Mouse (Mus musculus) midbrain, embryonic 15.5 days (tissue): ENCODE measurements around the gene Gstp3. TPM values are rescaled to one million over a fixed set of nuclear protein-coding genes. Genes with fewer than 3 reads are reported as not detected.
"Not testable (repeated sequence)": the region's sequence is repeated elsewhere in the genome, so short reads cannot be mapped to it uniquely, and the experiment has no call there.

ENCODE experiments used
- ATAC-seq: fragments of 200-750 bp; cut with Nextera tagmentation; replicated peaks from 2 replicates; pipeline ENCODE4 v1.8.0; 2017; ENCODE audit warnings: moderate TSS enrichment
- H3K27ac ChIP-seq: fragments of 300-500 bp; sonication (generic); 2 replicates; pipeline ENCODE4 v1.5.1; 2015; ENCODE audit warnings: mild to moderate bottlenecking, inconsistent platforms
- H3K27me3 ChIP-seq: fragments of 300-500 bp; sonication (generic); replicated peaks from 2 replicates; pipeline ENCODE4 v1.6.1; 2015; ENCODE audit warnings: inconsistent platforms
- H3K36me3 ChIP-seq: fragments of 300-500 bp; sonication (generic); replicated peaks from 2 replicates; pipeline ENCODE4 v1.6.1; 2015; ENCODE audit warnings: inconsistent platforms
- H3K4me1 ChIP-seq: fragments of 300-500 bp; sonication (generic); 2 replicates; pipeline ENCODE4 v1.6.1; 2015; ENCODE audit warnings: inconsistent platforms
- H3K4me2 ChIP-seq: fragments of 300-500 bp; sonication (generic); 2 replicates; pipeline ENCODE4 v1.6.1; 2015; ENCODE audit warnings: inconsistent platforms, mild to moderate bottlenecking, moderate library complexity
- H3K4me3 ChIP-seq: fragments of 300-500 bp; sonication (generic); 2 replicates; pipeline ENCODE4 v1.5.1; 2015; ENCODE audit warnings: mild to moderate bottlenecking, inconsistent platforms
- H3K9ac ChIP-seq: fragments of 300-500 bp; sonication (generic); 2 replicates; pipeline ENCODE4 v1.6.1; 2015; ENCODE audit warnings: mild to moderate bottlenecking, inconsistent platforms
- H3K9me3 ChIP-seq: fragments of 300-500 bp; sonication (generic); 2 replicates; pipeline ENCODE4 v1.6.1; 2016; ENCODE audit warnings: inconsistent platforms
- WGBS: fragments of 180-500 bp; shearing (Covaris S2); methylation state at CpG from one replicate; pipeline ENCODE4 v1.1.7; 2015; ENCODE audit warnings: mixed read lengths; 5-methylcytosine and 5-hydroxymethylcytosine counted together
- polyA plus RNA-seq: library from polyadenylated mRNA; unstranded; fragments of >200 nt; fragmentation: Nextera tagmentation; extraction: Ambion mirVana; gene quantifications from 2 replicates; pipeline ENCODE4 v1.2.1, GENCODE M21; 2015

Gstp3 gene
- polyA plus RNA-seq, 1 experiment from 2014 or later = not detected

GRCm38 (mm10) chr19:4056727-4057126 is 2.6 kb downstream of the Gstp3 start:
- Histone ChIP-seq H3K9me3 (no peaks in the 10 kb centered on the region), H3K4me2 (no peak overlapping the region), H3K27ac (no peak overlapping the region), H3K27me3 (no peaks in the 10 kb centered on the region), H3K4me3 (no peak overlapping the region), H3K36me3 (no peaks in the 10 kb centered on the region), H3K9ac (no peak overlapping the region), H3K4me1 (no peaks in the 10 kb centered on the region)
- WGBS = 36% methylated on average over 4 of the region's 4 CpGs
- ATAC-seq = no peak

DNA sequence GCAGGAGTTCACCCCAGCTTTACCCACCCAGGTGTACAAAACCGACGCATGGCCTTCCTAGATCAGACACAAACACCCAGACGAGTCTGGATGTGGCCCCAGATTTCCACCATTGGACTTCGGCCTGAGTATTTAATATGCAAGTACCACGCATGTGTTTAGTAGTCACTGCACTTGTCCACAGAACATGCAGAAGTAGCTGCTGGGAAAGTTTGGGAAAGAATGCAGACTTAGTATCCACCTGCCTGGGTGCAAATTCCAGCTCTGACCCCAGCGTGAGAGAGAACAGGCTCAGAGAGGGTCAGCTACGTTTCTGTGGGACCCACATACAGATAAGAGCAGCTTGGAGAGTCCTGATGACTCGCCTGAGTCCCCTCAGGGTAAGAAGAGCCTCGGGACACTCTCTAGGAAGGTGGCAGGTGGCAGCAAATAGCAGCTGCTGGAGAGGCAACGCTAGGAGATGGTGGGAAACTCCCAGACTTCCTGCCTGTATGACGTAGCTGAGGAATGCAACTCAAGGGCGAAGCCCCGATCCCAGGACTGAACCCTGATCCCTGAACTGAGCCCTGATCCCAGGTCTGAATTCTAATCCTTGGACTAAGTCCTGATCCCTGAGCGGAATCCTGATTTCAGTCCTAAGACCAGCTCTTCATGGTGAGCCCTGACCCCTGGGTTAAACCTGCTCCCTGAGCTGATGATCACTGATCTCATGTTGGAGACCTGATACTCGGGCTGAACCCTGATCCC is 3.2 kb downstream of the Gstp3 start:
- no peaks in the 10 kb centered on the region for H3K36me3 ChIP-seq
- no peaks in the 10 kb centered on the region for H3K9me3 ChIP-seq
- H3K4me2 ChIP-seq = no peak overlapping the region
- ATAC-seq = no peak
- H3K9ac ChIP-seq = no peak overlapping the region
- H3K27me3 ChIP-seq = no peaks in the 10 kb centered on the region
- H3K4me1 ChIP-seq = no peaks in the 10 kb centered on the region
- 64% methylated on average over 15 of the region's 15 CpGs for WGBS
- no peak overlapping the region for H3K27ac ChIP-seq
- H3K4me3 ChIP-seq = no peak overlapping the region

DNA sequence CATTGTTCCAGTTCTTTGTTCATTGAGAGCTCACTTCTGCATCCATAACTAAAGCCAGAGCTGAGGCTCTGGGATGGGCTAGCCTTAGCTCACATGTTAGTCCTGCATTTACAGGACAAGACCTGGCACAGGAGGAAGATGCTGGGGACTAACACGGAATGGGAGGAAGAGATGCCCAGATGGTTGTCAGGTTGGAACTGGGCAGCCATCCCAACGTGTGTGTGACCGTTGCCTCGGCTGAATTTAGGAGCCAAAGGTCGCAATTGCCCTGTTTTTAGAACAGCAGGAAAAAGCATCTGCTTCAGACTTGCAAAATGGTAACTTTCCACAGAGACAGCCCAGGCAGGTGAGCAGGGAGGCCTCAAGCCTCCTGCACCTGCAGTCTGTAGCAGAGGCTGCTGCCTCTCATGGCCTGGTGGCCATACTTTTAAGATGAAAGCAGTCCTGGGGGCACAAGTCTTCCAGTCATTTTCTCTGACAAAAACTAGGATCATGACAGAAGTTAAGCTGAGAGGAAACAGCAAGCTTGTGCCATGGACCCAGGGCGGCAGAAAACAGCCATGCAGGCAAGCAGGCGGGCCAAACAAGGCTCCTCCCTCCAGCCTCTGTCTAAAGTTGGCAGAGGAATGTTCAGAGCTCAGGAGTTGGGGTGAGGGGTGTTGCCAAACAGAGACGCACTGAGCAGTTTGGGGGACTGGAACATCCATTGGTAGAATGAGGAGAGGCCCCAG is 4.0 kb downstream of the Gstp3 start:
- no peaks in the 10 kb centered on the region for H3K4me1 ChIP-seq
- no peaks in the 10 kb centered on the region for H3K9me3 ChIP-seq
- no peaks in the 10 kb centered on the region for H3K27me3 ChIP-seq
- H3K9ac ChIP-seq = no peak overlapping the region
- no peak overlapping the region for H3K4me3 ChIP-seq
- no peak for ATAC-seq
- H3K36me3 ChIP-seq = no peaks in the 10 kb centered on the region
- H3K27ac ChIP-seq = no peak overlapping the region
- H3K4me2 ChIP-seq = no peak overlapping the region
- WGBS = 70% methylated on average over 8 of the region's 8 CpGs

DNA sequence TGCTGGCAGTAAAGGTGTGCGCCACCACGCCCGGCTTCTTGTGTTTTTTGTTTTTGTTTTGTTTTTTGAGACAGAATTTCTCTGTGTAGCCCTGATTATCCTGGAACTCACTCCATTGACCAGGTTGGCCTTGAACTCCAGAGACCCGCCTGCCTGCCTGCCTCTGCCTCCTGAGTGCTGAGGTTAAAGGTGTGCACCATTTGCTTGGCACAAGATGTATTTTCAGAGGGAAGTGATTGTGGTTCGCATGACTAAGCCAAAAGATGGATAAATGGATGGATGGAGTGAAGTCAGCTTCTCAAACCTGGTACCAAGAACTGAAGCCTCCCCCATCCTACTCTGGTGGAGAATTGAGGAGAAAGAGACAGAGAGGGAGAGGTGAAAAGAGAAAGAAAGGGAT is 4.8 kb downstream of the Gstp3 start:
- Histone ChIP-seq H3K4me2 (no peak overlapping the region), H3K4me1 (no peaks in the 10 kb centered on the region), H3K36me3 (no peaks in the 10 kb centered on the region), H3K4me3 (no peak overlapping the region), H3K27me3 (no peaks in the 10 kb centered on the region), H3K9ac (no peak overlapping the region), H3K9me3 (no peaks in the 10 kb centered on the region), H3K27ac (no peak overlapping the region)
- no peak for ATAC-seq
- 89% methylated on average over 5 of the region's 5 CpGs for WGBS

DNA sequence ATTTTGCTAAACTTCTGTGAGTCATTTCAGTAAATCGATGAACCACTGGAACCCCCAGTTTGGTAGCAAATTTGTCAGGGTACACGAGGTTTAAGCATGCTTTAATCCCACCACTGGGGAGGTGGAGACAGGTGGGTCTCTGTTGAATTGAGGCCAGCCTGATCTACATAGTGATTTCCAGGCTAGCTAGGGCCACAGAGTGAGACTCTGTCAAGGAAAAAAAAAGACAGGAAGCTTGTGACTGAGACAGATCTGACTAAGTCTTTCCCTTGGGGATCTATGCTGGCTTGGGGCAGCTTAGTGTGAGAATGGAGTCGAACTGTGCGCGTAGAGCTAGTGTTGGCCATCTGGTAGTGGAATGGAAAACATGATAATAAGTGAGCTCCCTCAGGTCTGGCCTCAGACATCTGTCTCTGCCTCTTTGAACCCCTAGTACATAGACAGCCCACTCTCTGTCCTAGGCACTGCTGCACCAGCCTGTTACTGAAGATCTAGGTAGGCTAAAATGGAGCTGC is 6.8 kb downstream of the Gstp3 start:
- Histone ChIP-seq H3K4me1 (no peaks in the 10 kb centered on the region), H3K4me2 (no peak overlapping the region), H3K4me3 (no peak overlapping the region), H3K27me3 (no peaks in the 10 kb centered on the region), H3K27ac (no peak overlapping the region), H3K9ac (no peak overlapping the region), H3K9me3 (no peaks in the 10 kb centered on the region), H3K36me3 (no peaks in the 10 kb centered on the region)
- ATAC-seq = no peak
- WGBS = 55% methylated on average over 5 of the region's 5 CpGs

DNA sequence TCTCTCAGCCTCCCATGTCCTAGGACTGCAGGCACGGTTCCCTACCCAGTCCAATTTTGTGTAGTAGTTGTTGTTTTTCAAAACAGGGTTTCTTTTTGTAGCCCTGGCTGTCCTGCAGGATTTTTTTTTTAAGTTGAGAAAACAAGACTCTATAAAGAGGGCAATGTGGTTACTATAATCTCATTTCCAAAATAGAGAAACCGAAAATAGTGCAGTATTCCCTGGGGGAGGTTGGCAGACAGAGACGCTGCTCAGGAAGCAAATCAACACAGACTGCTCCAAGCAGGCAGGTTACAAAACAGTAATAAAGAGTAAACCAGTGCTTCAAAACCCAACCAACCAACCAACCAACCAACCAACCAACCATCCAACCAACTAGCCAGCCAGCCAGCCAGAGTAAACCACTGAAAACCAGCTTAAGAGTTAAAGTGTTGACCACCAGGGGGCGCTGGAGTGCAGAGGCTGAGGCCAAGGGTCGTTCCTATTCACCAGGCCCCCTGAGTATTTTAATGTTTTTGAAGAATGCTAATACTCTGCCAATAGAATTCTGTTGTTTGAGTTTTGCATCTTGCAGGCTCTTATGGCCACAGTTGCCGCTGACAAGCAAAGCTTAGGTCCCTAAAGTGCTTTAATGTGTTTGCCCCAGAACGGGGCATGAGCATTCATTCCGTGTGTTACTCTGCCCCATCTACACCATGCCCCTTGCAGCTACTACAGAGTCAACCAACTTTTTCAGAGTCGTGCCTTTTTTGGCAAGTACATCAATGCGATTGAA is 7.4 kb downstream of the Gstp3 start:
- Histone ChIP-seq H3K27ac (no peak overlapping the region), H3K4me2 (no peak overlapping the region), H3K27me3 (no peaks in the 10 kb centered on the region), H3K9ac (no peak overlapping the region), H3K36me3 (no peaks in the 10 kb centered on the region), H3K4me3 (no peak overlapping the region), H3K9me3 (no peaks in the 10 kb centered on the region), H3K4me1 (no peaks in the 10 kb centered on the region)
- WGBS = 54% methylated on average over 10 of the region's 10 CpGs
- ATAC-seq = no peak

DNA sequence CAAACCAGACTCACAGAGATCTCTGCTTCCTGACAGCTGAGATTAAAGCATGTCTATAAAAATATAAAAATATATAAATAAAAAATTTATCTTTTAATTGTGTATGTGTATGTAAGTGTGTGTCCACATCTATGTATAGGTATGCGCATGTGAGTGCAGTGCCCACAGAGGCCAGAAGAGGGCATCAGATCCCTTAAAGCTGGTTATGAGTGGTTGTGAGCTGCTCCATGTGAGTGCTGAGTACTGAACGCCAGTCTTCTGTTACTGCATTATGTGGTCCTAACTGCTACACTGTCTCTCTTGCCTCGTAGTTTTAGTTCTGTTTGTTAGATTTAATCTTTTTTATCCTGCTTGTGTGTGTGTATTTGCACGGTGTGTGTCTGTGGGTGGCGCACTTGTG is 8.4 kb downstream of the Gstp3 start:
- 96% methylated on average over 5 of the region's 5 CpGs for WGBS
- Histone ChIP-seq H3K4me3 (no peak overlapping the region), H3K27ac (no peak overlapping the region), H3K9ac (no peak overlapping the region), H3K4me1 (no peaks in the 10 kb centered on the region), H3K9me3 (no peaks in the 10 kb centered on the region), H3K36me3 (no peaks in the 10 kb centered on the region), H3K4me2 (no peak overlapping the region), H3K27me3 (no peaks in the 10 kb centered on the region)
- ATAC-seq = no peak

DNA sequence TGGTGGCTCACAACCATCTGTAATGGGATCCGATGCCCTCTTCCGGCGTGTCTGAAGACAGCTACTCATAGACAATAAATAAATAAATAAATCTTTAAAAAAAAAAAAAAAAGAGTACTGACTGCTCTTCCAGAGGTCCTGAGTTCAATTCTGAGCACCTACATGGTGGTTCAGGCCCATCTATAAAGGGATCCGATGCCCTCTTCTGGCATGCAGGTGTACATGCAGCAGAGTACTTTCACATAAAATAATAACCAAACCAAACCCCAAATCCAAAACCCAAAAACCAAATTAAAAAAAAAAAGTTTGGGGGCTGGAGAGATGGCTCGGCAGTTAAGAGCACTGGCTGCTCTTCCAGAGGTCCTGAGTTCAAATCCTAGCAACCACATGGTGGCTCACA is 10.3 kb downstream of the Gstp3 start:
- H3K4me1 ChIP-seq, H3K4me2 ChIP-seq, H3K4me3 ChIP-seq, H3K27me3 ChIP-seq, H3K27ac ChIP-seq, H3K9ac ChIP-seq, H3K9me3 ChIP-seq, H3K36me3 ChIP-seq, ATAC-seq: not testable (repeated sequence)
- WGBS = 84% methylated on average over 5 of the region's 5 CpGs

GRCm38 (mm10) chr19:4047859-4048258 is 11.5 kb downstream of the Gstp3 start:
- H3K4me3 ChIP-seq = no peak overlapping the region
- H3K27ac ChIP-seq = no peak overlapping the region
- H3K4me2 ChIP-seq = no peak overlapping the region
- H3K9me3 ChIP-seq = no peaks in the 10 kb centered on the region
- no peak for ATAC-seq
- no peak overlapping the region for H3K9ac ChIP-seq
- no peaks in the 10 kb centered on the region for H3K27me3 ChIP-seq
- H3K36me3 ChIP-seq = no peaks in the 10 kb centered on the region
- H3K4me1 ChIP-seq = 0 out of 2 replicates have a peak, but pooled peaks cover 2% of the 10 kb centered on the region
- 14% methylated on average over 4 of the region's 4 CpGs for WGBS

DNA sequence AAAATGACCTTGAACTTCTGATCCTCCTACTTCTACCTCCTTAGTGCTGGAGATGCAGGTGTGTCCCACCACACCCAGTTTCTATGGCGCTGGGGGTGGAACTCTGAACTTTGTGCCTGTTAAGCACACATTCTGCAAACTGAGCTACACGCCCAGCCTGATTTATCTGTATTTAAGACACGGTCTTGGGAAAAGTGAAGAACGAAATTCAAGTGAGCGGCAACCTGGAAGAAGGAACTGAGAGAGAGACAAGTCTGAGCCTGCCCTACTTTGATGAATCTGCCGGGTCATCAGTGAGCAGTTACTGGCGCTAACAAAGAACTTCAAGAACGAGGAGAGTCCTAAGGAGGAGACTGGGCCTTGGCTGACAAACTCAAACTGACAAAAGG is 12.5 kb downstream of the Gstp3 start:
- H3K27ac ChIP-seq = no peak overlapping the region
- H3K4me2 ChIP-seq = no peak overlapping the region
- no peaks in the 10 kb centered on the region for H3K27me3 ChIP-seq
- 83% methylated on average over 8 of the region's 8 CpGs for WGBS
- ATAC-seq = no peak
- no peak overlapping the region for H3K4me3 ChIP-seq
- H3K9ac ChIP-seq = no peak overlapping the region
- no peaks in the 10 kb centered on the region for H3K9me3 ChIP-seq
- H3K36me3 ChIP-seq = no peaks in the 10 kb centered on the region
- H3K4me1 ChIP-seq = 0 out of 2 replicates have a peak, but pooled peaks cover 2% of the 10 kb centered on the region

GRCm38 (mm10) chr19:4045966-4046865 is 13.2 kb downstream of the Gstp3 start, which contains the start of gene Gstp2:
Gene Gstp2 (minus strand): TSS chr19:4046023.
- H3K9me3 ChIP-seq = no peaks in the 10 kb centered on the region
- no peaks in the 10 kb centered on the region for H3K27me3 ChIP-seq
- ATAC-seq = no peak
- peak within 1 kb of the TSS; percentile 18; the same call in 1 of the 2 replicates for H3K4me2 ChIP-seq
- H3K4me1 ChIP-seq = 0 out of 2 replicates have a peak, but pooled peaks cover 2% of the 10 kb centered on the region
- WGBS = 57% methylated on average over 16 of the region's 16 CpGs
- H3K4me3 ChIP-seq = no peak within 1 kb of the TSS
- H3K9ac ChIP-seq = no peak within 1 kb of the TSS
- H3K27ac ChIP-seq = no peak within 1 kb of the TSS
- no peaks in the 10 kb centered on the region for H3K36me3 ChIP-seq
